Mouse (Mus musculus) MEL (cell line): ENCODE data around the gene Schip1. TPM values are rescaled to one million over a fixed set of nuclear protein-coding genes. Genes with fewer than 3 reads are reported as not detected.

Experiments
- DNase-seq: peaks from one replicate; pipeline ENCODE4 v3.0.0; 2011; ENCODE audit warnings: low read depth, low spot score
- H3K27ac ChIP-seq: 2 replicates; pipeline ENCODE4 v1.5.1; 2012; ENCODE audit warnings: low read depth, mild to moderate bottlenecking, control low read depth, low read length, moderate library complexity; ENCODE audit not compliant: control insufficient read depth
- H3K27me3 ChIP-seq, 2 experiments: fragments of 150-350 bp in 1 of 2; sonication (generic) in 1 of 2; 2 replicates each; pipeline ENCODE4 v1.6.1; 2012; ENCODE audit warnings: low read length in 2 of 2, mild to moderate bottlenecking in 2 of 2, improper control_type of control experiment in 1 of 2, moderate library complexity in 1 of 2; ENCODE audit not compliant: insufficient read depth in 2 of 2, control insufficient read depth in 1 of 2
- H3K36me3 ChIP-seq, 2 experiments: 2 replicates each; pipeline ENCODE4 v1.6.1; 2012 to 2014; ENCODE audit warnings: low read length in 2 of 2, improper control_type of control experiment in 1 of 2, inconsistent platforms in 1 of 2, mild to moderate bottlenecking in 1 of 2; ENCODE audit not compliant: insufficient read depth in 2 of 2, control insufficient read depth in 1 of 2
- H3K4me1 ChIP-seq, 2 experiments: fragments of 150-350 bp in 1 of 2; sonication (generic) in 1 of 2; 2 replicates each; pipeline ENCODE4 v1.6.1; 2012; ENCODE audit warnings: low read length in 2 of 2, improper control_type of control experiment in 1 of 2, mild to moderate bottlenecking in 1 of 2; ENCODE audit not compliant: insufficient read depth in 2 of 2, control insufficient read depth in 1 of 2
- H3K4me3 ChIP-seq, 2 experiments: fragments of 150-350 bp in 1 of 2; sonication (generic) in 1 of 2; 2 replicates each; pipeline ENCODE4 v1.5.1; 2012; ENCODE audit warnings: low read depth in 2 of 2, low read length in 2 of 2, mild to moderate bottlenecking in 2 of 2, moderate library complexity in 2 of 2, control low read depth in 1 of 2, improper control_type of control experiment in 1 of 2; ENCODE audit not compliant: control insufficient read depth in 1 of 2, insufficient read depth in 1 of 2
- H3K79me2 ChIP-seq: 2 replicates; pipeline ENCODE4 v1.6.1; 2012; ENCODE audit warnings: mild to moderate bottlenecking, low read length, moderate library complexity; ENCODE audit not compliant: control insufficient read depth, poor library complexity, insufficient read depth
- H3K9ac ChIP-seq: 2 replicates; pipeline ENCODE4 v1.6.1; 2012; ENCODE audit warnings: low read depth, mild to moderate bottlenecking, control low read depth, low read length, moderate library complexity; ENCODE audit not compliant: control insufficient read depth, poor library complexity, severe bottlenecking
- H3K9me3 ChIP-seq: fragments of 150-350 bp; sonication (generic); replicated peaks from 2 replicates; pipeline ENCODE4 v1.6.1; 2012; ENCODE audit warnings: mild to moderate bottlenecking, low read length, improper control_type of control experiment, moderate library complexity; ENCODE audit not compliant: insufficient read depth
- CHD1 ChIP-seq: IDR thresholded peaks from 2 replicates; pipeline ENCODE4 v1.6.1; 2012; ENCODE audit warnings: low read depth, mild to moderate bottlenecking, inconsistent platforms, low read length, improper control_type of control experiment
- CHD2 ChIP-seq: IDR thresholded peaks from 2 replicates; pipeline ENCODE4 v1.6.1; 2011; ENCODE audit warnings: low read length, improper control_type of control experiment
- ELF1 ChIP-seq: IDR thresholded peaks from 2 replicates; pipeline ENCODE4 v1.6.1; 2014; ENCODE audit warnings: low read depth, mild to moderate bottlenecking, inconsistent platforms, low read length, improper control_type of control experiment, moderate library complexity
- EP300 ChIP-seq, 2 experiments: IDR thresholded peaks; 2 replicates each; pipeline ENCODE4 v1.6.1; 2011; ENCODE audit warnings: improper control_type of control experiment in 2 of 2, low read length in 2 of 2, low read depth in 1 of 2, mild to moderate bottlenecking in 1 of 2
- GATA1 ChIP-seq: IDR thresholded peaks from 2 replicates; pipeline ENCODE4 v1.6.1; 2011; ENCODE audit warnings: low read depth, low read length, improper control_type of control experiment
- HCFC1 ChIP-seq: IDR thresholded peaks from 2 replicates; pipeline ENCODE4 v1.6.1; 2012; ENCODE audit warnings: low read depth, mild to moderate bottlenecking, inconsistent platforms, low read length, improper control_type of control experiment, moderate library complexity
- KAT2A ChIP-seq: conservative IDR thresholded peaks from 2 replicates; pipeline ENCODE4 v1.6.1; 2012; ENCODE audit warnings: low read depth, low read length, improper control_type of control experiment, inconsistent platforms
- MAFK ChIP-seq: IDR thresholded peaks from 2 replicates; pipeline ENCODE4 v1.6.1; 2011; ENCODE audit warnings: low read depth, mild to moderate bottlenecking, low read length, improper control_type of control experiment, borderline replicate concordance
- MAX ChIP-seq: IDR thresholded peaks from 2 replicates; pipeline ENCODE4 v1.6.1; 2011; ENCODE audit warnings: low read length, improper control_type of control experiment
- MAZ ChIP-seq: IDR thresholded peaks from 2 replicates; pipeline ENCODE4 v1.6.1; 2012; ENCODE audit warnings: low read depth, mild to moderate bottlenecking, inconsistent platforms, low read length, improper control_type of control experiment
- MYB ChIP-seq: IDR thresholded peaks from 2 replicates; pipeline ENCODE4 v1.6.1; 2011; ENCODE audit warnings: mild to moderate bottlenecking, low read depth, low read length, improper control_type of control experiment
- NELFE ChIP-seq: IDR thresholded peaks from 2 replicates; pipeline ENCODE4 v1.6.1; 2011; ENCODE audit warnings: low read depth, low read length, improper control_type of control experiment
- POLR2A ChIP-seq, 2 experiments: IDR thresholded peaks; 2 replicates each; pipeline ENCODE4 v1.6.1; 2011 to 2012; ENCODE audit warnings: low read length in 2 of 2, mild to moderate bottlenecking in 2 of 2, control low read depth in 1 of 2, improper control_type of control experiment in 1 of 2, low read depth in 1 of 2, moderate library complexity in 1 of 2; ENCODE audit not compliant: control insufficient read depth in 1 of 2, insufficient read depth in 1 of 2, poor library complexity in 1 of 2
- POLR2AphosphoS2 ChIP-seq: IDR thresholded peaks from 2 replicates; pipeline ENCODE4 v1.6.1; 2011; ENCODE audit warnings: low read length, improper control_type of control experiment
- POLR2AphosphoS5 ChIP-seq: IDR thresholded peaks from 2 replicates; pipeline ENCODE4 v1.6.1; 2012; ENCODE audit warnings: low read depth, borderline replicate concordance, mild to moderate bottlenecking, inconsistent platforms, low read length, moderate library complexity, mixed read lengths
- RAD21 ChIP-seq: IDR thresholded peaks from 2 replicates; pipeline ENCODE4 v1.6.1; 2011; ENCODE audit warnings: mild to moderate bottlenecking, low read depth, low read length, improper control_type of control experiment
- RCOR1 ChIP-seq: IDR thresholded peaks from 2 replicates; pipeline ENCODE4 v1.6.1; 2012; ENCODE audit warnings: low read depth, mild to moderate bottlenecking, inconsistent platforms, low read length, improper control_type of control experiment
- SIN3A ChIP-seq: IDR thresholded peaks from 2 replicates; pipeline ENCODE4 v1.6.1; 2012; ENCODE audit warnings: low read length, improper control_type of control experiment, inconsistent platforms
- SMC3 ChIP-seq: IDR thresholded peaks from 2 replicates; pipeline ENCODE4 v1.6.1; 2011; ENCODE audit warnings: low read depth, low read length, improper control_type of control experiment
- TBP ChIP-seq: IDR thresholded peaks from 2 replicates; pipeline ENCODE4 v1.8.0; 2011; ENCODE audit warnings: low read depth, low read length, improper control_type of control experiment
- TCF12 ChIP-seq: IDR thresholded peaks from 2 replicates; pipeline ENCODE4 v1.6.1; 2014; ENCODE audit warnings: low read depth, mild to moderate bottlenecking, inconsistent platforms, low read length, improper control_type of control experiment, moderate library complexity
- USF1 ChIP-seq: IDR thresholded peaks from 2 replicates; pipeline ENCODE4 v1.6.1; 2014; ENCODE audit warnings: low read depth, mild to moderate bottlenecking, inconsistent platforms, low read length, improper control_type of control experiment, moderate library complexity
- ZKSCAN1 ChIP-seq: IDR thresholded peaks from 2 replicates; pipeline ENCODE4 v1.6.1; 2012; ENCODE audit warnings: low read depth, mild to moderate bottlenecking, inconsistent platforms, low read length, improper control_type of control experiment, moderate library complexity
- ZMIZ1 ChIP-seq: IDR thresholded peaks from 2 replicates; pipeline ENCODE4 v1.6.1; 2012; ENCODE audit warnings: low read depth, mild to moderate bottlenecking, inconsistent platforms, low read length, improper control_type of control experiment, moderate library complexity
- ZNF384 ChIP-seq: IDR thresholded peaks from 2 replicates; pipeline ENCODE4 v1.6.1; 2012; ENCODE audit warnings: low read depth, mild to moderate bottlenecking, inconsistent platforms, low read length, improper control_type of control experiment
- polyA plus RNA-seq, 2 experiments: library from polyadenylated mRNA; stranded (reverse) in 1 of 2; unstranded in 1 of 2; fragments of >175 nt in 1 of 2; fragments of >200 nt in 1 of 2; gene quantifications; 2 replicates each; pipeline versions ENCODE4 v1.2.1 to v1.2.4; 2012; ENCODE audit warnings: low replicate concordance in 2 of 2, low read depth in 1 of 2; ENCODE audit not compliant: insufficient read length in 2 of 2, insufficient read depth in 1 of 2, missing spikeins in 1 of 2
- total RNA-seq: library from RNA; depleted of rRNA; stranded (reverse); fragments of 300-350 nt; gene quantifications from 2 replicates; pipeline ENCODE4 v1.2.3, GENCODE M21; 2012

Schip1 gene
- total and polyA plus RNA-seq, 3 experiments: 10.1 to 12.4 TPM; not detected in 1

GRCm38 (mm10) chr3:68608848-68609497 lies 544.4 kb downstream of the Schip1 start:
- no peaks in the 10 kb centered on the region for H3K4me1 ChIP-seq
- H3K79me2 ChIP-seq: no peaks in the 10 kb centered on the region
- H3K36me3 ChIP-seq: no peaks in the 10 kb centered on the region
- DNase-seq: no peak
- H3K9ac ChIP-seq: no peak overlapping the region
- no peaks in the 10 kb centered on the region for H3K9me3 ChIP-seq
- H3K4me3 ChIP-seq: no peak overlapping the region
- no peak overlapping the region for H3K27ac ChIP-seq
- TF ChIP-seq MYB (no peak), NELFE (no peak), ELF1 (no peak), CHD2 (no peak), MAZ (no peak), ZNF384 (no peak), ZMIZ1 (no peak), TCF12 (no peak), RCOR1 (no peak), POLR2AphosphoS2 (no peak), KAT2A (no peak), MAX (no peak), RAD21 (no peak), SIN3A (no peak), POLR2AphosphoS5 (no peak), USF1 (no peak), HCFC1 (no peak)
- no peaks in the 10 kb centered on the region for H3K27me3 ChIP-seq

- no peak overlapping the region for H3K27ac ChIP-seq
- no peak overlapping the region for H3K9ac ChIP-seq
- no peaks in the 10 kb centered on the region for H3K27me3 ChIP-seq
- H3K4me3 ChIP-seq: no peak overlapping the region
- DNase-seq: no peak
- no peaks in the 10 kb centered on the region for H3K36me3 ChIP-seq
- no peaks in the 10 kb centered on the region for H3K4me1 ChIP-seq
- no peaks in the 10 kb centered on the region for H3K79me2 ChIP-seq
- no peaks in the 10 kb centered on the region for H3K9me3 ChIP-seq
- TF ChIP-seq SMC3: no peak
- no peak for TF ChIP-seq KAT2A
- TF ChIP-seq GATA1: no peak
- TF ChIP-seq TBP: no peak
- TF ChIP-seq CHD1: no peak
- no peak for TF ChIP-seq MAFK
- TF ChIP-seq RAD21: no peak
- no peak for TF ChIP-seq RCOR1
- TF ChIP-seq EP300 (IDR thresholded peaks at IDR 0.05; ENCODE audit: low read depth in 1 of 2, low read length in 2 of 2): no peak
- no peak for TF ChIP-seq ZMIZ1
- no peak for TF ChIP-seq POLR2AphosphoS2
- TF ChIP-seq MAZ: no peak
- TF ChIP-seq ZNF384: no peak
- TF ChIP-seq POLR2A (IDR thresholded peaks at IDR 0.05; ENCODE audit: control insufficient read depth in 1 of 2, insufficient read depth in 1 of 2, low read depth in 1 of 2, low read length in 2 of 2, poor library complexity in 1 of 2): no peak
- TF ChIP-seq ZKSCAN1: no peak
- TF ChIP-seq, all 39 proteins: peak for 0
These were observed 545.4 kb downstream of the Schip1 start for GRCm38 (mm10) chr3:68610011-68610410.
